Mouse (Mus musculus) telencephalon, adult 2 months (tissue): ENCODE data around the gene Wdr54.

Experiments used
- DNase-seq: peaks from one replicate; pipeline ENCODE4 v3.0.0-alpha.2; 2011; ENCODE audit warnings: low read depth, low spot score

The Wdr54 gene

DNA sequence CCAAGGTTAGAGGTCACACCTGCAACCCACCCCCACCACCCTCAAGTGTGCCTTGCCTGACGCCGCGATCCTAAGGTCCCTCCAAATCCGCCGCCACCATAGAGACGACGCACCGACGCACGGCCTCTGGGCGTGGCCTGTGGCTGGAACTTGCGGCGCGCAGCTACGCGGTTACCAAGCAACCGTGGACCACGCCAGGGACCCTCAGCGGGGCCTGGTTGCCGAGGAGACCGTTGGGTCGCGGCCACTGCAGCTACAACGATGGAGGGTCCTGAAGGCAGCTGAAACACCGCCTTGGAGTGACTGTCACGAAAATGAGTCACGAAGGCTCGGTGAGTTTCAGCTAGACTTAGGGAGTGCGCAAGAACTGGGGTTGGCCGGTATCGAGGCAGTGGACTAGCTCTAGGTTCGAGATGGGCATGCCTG, at the start of gene Wdr54, which contains the start of gene 1700003E16Rik:
Gene Wdr54, minus strand, starts transcription at position 139 of the 426 bp plus-strand sequence.
Gene 1700003E16Rik, plus strand, starts transcription at position 146 of the 426 bp plus-strand sequence.
- DNase-seq, result no peak

DNA sequence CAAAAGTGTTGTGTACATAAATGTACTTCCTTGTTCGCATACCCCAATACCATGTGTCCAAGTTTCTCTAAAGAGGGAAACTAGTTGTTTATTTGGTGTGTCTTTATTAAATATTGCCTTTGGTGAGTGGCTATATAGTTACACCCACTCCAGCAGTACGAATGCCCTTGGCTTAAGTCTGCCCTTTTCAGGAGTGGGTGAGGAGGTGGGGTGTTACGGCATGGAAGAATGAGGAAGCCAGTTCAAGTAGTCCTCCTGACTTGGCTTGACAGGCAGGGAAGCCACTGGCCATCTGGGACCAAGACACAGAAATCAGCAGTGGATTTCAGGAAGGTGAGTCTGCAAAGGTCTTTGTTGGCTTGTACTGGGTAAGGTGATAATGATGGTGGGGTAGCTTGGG, 49.7 kb upstream of the Wdr54 start:
- no peak for DNase-seq

DNA sequence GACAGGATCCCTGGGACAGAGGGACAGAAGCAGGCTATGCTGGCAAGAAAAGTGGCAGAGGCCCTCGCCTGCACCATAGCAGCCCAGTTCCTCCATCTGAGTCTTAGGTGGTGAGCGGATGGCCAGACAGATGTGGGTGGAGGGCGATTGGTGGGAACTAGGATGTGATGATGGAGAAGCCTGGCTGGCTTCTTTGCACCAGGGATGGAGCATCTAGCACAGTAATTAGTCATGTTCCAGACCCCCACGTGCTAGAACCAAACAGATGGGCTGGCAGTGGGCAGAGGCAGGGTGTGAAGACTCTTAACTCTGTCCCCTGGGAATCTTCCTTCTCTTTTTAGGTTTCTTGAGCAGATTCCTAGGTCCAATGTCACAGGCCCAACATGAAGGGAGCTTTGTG, 47.1 kb upstream of the Wdr54 start:
- DNase-seq, result no peak

DNA sequence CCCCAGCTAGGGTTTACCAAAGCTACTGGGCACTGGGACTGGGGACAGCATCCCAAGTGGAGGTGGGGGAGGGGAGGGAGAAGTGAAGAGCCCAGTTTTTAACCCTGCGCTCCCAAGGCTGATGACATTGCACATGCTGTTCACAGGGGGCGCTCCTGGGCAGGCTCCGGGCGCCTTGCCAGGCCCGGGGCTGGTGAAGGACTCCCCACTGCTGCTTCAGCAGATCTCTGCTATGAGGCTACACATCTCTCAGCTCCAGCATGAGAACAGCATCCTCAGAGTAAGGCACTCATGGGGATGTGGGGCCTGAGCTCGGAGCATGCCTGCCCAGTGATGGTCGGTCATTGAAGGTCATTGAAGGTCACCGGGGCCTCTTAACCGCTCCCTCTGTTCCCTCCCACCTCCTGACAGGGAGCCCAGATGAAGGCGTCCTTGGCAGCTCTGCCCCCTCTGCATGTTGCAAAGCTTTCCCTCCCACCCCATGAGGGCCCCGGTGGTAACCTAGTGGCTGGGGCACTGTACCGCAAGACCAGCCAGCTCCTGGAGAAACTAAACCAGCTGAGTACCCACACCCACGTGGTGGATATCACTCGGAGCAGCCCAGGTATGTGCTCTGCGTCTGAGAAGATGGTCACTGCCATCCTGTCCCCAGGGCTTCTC, 41.3 kb upstream of the Wdr54 start:
- no peak for DNase-seq

DNA sequence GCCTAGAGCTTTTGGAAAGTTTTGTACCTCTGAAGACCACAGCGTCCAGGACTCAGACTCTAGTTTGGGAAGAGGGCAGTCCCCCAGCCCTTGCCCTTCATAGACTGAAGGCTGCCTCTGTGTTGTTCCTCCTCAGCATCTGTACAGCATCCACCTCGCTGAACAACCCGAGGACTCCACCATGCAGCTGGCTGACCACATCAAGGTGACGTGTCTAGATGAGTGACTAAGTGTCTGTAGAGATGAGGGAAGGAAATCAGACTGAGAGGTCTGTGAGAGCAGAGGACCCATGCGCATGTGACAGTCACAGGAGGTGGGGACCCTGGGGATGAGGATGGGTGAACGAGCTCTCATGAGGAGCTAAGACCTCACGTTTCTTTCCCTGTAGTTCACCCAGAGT, 37.4 kb upstream of the Wdr54 start:
- no peak for DNase-seq

DNA sequence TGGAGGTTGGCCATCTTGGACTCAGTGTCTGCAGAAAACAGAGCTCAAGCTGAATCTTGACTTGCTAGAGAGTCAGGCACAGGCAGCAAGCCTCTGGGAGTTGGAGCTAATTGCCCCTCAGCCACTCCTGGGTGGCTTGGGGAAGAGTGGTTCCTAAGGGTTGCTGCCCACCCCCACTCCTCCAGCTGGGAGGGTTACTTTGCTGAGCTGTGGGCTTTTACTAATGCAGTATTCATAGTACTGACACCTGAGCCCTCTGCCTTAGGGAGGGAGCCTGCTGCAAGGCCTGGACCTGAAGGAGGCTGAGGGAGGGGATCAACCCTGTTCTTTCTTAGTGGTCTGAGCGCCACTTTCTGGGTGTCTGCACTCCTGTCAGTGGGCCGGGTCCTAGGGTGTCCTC, 30.7 kb upstream of the Wdr54 start:
- no peak for DNase-seq

DNA sequence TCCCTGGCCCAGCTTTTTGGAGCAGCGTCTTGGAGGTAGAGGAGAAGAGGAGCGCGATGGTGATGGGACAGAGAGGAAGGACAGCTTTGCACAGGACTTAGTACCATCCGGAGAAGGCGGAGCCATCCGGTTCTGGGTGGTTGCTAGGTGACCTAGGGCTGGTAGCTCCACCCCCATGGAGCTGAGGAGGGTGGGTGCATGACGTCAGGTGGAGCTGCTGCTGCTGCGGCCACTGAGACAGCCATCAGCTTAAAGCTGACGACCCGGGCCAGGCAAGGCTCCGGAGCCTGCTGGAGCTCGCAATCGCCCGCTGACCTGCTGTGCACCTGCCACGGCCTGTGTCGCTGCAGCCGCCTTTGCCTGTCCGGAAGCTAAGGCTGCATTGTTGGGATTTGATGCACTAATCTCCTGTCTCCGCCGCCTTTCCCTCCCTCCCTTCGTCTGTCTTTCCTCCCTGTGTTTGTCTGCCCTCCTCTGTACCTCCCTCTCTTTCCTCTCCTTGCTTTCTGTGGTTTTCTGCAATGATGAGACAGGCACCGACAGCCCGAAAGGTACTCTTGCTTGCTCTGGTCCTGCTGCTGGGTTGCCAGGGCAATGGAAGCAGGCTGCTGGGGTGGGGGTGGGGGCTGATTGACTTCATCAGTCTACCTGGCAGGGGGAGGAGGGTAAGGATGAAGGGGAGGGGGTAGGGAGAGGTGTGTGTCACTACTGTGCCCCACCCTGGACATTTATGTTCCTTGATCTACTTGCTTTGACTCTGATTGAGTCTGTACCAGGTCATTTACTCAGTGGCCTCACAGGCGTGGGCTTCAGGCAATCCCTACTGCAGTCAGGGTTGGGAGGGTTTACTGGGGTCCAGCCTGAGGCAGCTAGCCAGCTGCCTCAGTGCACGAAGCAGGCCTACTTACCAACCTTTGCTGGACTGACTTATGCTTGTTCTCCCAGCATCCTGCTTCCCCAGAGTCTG, 30.0 kb upstream of the Wdr54 start:
- DNase-seq, result peak; percentile 93

DNA sequence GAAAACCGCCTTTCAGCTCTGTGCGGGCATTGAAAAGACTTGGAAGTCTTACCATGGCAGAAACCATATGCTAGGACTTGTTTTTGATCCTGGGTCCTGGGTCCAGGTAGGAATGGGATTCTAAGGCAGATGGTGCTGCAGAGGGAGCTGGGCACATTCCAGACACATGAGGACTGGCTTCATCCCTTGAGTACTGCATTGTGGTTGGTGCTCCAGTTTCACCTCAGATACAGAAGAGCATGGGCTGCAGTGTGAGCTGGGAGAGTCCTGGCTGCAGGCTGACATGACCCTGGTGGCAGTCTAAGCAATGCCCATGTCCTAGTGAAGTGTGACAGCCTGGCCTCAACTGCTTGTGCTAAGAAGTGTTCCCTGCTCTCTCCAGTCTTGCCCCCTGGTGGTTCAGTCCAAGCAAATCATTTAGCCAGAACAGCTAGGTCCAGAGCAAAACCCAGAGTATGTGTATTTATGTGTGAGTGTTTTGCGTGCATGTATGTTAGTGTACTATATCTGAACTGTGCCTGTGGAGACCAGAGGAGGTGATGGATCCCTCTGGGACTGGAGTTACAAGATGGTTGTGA, 28.8 kb upstream of the Wdr54 start:
- DNase-seq, result no peak

DNA sequence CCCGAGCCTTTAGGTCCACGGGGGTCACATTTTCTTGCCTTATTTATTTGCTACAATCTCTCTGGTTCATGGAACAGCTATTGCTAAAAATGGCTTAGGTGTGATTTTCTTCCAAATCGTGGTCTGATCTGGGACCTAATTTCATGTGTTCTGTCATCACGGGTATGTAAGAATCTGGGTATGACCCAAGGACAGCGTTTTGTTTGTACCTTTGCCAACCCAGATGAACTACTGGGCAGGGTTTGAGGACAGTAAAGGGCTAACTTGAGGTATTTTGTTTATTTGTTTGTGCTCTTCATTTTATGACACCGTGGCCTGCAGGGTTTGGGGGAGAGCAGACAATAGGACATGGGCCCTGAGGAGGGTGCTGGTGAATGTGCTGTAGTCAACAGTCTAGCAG, 24.4 kb upstream of the Wdr54 start:
- no peak for DNase-seq

DNA sequence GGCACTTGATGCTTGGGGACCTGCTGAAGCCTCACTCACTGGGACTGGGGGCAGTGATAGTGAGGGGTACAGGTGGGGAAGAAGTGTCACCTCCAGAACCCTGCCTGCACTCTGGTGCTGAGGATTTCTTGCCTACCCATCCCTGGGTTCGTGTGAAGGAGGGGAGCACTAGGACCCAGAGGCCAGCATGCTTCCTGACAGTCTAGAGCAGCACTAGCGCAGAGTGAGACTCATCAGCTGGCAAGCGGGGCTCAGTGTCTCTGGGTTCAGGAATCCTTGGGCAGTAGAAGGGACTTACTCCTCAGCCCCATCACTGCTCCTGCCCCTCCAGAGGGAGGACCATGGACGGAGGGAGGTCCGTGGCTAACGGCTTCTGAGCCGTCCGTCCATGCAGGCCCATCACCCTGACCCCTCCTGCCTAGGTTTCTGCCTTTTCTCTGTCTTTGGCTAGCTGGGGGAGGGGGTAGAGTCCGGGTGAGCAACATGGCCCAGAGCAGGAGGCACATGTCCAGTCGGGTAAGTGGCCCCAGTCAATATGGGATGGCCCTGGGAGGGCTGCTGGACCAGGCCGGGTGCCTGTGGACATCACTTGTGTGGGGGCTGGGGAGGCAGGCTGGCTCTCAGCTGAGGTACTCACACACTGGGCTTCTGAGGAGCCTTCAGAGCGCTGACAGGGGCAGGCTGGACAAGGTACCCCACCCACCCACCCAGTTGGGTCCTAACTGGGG, 23.4 kb upstream of the Wdr54 start:
- peak; percentile 89 for DNase-seq

DNA sequence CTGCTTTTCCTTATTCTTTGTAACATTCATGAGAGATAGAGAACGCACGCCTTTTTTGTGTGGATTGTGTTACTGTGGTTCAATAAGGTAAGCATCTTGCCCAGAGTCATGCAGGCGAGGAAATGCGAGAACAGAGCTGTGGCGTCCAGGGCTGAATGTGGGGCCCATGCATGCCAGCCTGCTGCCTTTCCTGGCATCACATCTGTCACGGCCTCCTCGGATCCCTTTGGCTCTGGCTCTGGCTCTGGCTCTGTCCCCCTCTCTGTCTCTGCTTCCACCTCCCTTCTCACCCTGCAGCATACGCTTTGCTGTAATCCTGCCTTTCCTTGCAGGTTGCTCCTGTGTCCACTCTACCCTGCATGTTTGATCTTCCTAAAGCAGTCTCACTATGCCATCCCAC, 19.8 kb upstream of the Wdr54 start:
- DNase-seq, result no peak

DNA sequence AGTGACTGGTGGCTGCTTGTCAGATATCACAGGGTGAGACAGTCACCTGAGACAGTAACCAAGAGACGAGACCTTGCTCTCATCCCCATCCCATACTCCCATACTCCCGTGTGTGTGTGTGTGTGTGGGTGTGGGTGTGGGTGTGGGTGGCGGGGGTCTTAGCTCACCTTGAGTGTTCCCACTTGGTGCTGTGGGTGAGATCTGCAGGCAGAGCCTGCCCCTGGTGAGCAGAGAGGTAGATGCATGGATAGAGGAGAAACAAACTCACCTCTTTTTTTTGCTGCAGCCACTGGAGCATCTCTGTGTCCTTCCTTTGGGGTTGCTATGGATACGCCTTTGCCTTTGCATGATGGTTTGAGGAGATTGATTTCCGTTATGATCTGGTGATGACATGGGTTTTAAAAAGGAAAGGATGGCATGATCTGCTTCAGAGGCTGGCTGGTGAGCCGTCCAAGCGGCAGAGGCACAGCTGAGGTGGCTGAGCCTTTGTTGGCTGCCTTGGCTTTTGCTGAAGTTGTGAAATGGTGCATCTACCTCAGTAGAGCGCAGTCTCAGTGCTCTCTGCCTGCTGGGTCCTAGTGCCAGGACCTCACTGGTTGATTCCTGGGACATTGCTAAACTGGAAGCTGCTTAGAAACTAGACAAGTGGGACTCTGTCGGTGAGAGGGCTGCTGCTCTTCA, 16.2 kb upstream of the Wdr54 start:
- peak; percentile 84 for DNase-seq

DNA sequence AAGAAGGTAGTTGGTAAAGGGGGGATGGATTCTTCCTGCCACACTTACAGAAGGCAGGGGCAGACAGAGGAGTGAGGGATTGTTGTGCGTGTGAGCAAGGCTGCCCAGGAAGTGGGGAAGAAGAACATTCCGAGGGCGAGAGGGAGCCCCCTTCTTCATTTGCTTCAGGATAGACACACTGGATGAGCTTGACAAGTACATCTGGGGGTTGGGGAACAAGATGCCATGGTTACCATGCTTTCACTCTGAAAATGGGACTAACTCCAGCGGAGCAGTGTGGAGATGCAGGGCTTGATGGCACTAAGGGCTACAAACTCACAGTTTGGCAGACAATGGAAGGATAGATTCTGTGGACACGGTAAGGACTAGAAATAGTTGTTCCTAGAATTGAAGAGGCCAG, 14.9 kb upstream of the Wdr54 start:
- no peak for DNase-seq

DNA sequence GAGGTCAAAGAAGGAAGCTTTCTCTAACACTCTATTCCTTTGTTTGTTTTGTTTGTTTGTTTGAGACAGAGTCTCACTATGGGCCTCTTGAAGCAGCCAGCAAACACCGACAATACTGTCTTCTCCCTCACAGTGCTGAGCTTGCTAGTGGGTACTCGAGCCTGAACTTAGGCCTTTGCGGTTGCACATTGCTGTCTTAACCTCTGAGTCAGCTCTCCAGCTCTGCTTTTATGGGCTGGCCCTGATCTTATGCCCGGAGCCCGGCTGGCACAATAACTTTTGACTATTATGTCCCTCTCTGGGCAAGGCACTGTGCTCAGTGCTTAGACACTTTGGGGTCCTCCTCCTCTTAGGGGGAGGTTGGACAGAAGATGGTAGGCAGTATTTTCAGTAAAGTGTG, 13.7 kb upstream of the Wdr54 start:
- DNase-seq, result no peak

DNA sequence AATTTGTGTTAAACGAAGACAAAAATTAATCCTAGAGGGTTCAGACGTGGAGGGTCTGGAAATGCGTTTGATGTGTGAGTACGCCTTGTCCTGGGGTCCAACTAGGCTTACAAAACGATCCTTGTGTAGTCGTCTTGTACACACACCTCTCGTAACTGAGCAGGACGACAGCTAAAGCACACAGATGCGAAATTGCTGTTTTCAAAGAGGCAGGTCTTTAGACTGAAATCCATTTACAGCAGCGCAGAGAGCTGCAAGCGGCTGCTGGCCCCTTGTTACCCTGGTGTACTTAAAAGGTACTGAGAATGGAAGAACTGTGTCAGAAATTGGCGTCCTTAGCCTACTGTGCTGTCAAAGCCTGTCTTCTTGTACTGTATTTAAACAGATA, 10.0 kb upstream of the Wdr54 start:
- DNase-seq, result no peak

DNA sequence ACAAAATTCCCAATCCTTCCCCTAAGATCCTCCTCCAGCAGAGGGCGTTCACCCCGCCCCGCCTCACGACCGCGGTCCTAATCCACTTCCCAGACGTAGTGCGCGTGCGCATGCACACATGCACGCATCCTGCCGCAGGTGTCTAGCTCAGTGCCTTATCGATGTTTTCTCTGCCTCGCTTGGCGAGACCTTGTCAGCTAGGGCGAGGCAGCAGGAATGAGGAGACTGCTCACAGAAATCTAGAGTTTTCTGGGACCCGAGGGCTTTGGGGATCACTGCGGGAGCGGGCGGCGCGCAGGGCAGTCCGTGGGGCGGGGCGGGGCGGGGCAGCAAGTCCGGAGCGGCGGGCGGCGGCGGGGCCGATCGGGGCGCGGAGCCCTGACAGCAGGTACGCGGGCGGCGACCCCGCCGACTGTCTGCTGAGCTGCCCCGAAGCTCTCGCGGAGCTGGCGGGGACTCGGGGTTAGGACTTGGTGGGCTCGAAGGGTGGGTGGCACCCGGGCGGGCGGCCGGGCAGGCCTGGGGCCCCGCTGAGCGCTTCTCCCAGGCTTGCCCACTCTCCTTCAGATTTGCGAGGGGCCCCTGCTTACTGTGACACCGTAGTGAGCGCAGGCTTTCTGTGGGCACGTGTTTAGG, 9.5 kb upstream of the Wdr54 start, which contains the start of gene Dctn1:
Gene Dctn1, plus strand, starts transcription at position 314 of the 636 bp plus-strand sequence.
- DNase-seq, result peak; percentile 88

DNA sequence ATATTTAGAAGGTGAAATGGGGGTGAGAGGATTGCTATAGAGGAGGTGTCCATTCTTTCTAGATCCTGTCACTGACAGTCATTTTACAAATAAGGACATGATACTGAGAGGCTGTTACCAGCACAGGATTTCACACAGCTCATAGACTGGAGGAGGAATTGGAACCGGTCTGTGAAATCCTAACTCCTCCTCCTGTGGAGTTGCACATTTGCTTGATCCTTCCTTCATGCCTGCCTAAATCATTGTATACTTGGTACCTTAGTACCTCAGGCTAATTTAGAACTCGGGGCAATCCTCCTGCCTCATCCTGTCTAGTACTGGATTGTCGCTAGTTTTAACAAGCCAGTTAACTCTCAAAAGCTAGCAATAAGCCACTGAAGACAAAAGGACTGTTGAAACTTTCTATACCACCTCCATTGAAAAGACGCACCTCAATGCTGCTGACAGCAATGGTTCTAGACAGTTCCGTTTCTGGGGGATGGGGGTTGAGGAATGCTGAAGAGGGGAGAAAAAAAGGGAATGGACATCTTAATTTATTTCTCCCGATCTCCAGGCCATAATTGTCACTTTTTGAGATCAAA, 8.9 kb upstream of the Wdr54 start:
- no peak for DNase-seq

DNA sequence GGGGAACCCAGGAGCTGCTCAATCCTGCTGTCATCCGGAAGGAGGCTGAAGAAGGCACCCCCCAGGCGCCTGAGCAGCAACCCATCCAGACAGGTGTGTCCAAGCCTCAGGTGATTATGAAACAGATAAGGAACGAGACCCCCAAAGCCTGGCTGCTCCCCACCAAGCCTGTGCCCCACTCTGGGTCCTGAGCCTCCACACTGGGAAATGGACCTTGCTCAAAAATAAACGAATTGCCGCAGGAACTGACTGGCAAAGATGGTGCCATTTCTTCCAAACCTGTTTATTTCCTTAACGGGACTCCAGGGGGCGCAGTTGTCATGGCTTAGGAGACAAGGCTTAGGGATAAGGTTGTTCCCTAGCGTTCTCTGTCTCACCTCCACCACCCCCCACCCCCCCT, 6.5 kb upstream of the Wdr54 start:
- DNase-seq, result no peak

DNA sequence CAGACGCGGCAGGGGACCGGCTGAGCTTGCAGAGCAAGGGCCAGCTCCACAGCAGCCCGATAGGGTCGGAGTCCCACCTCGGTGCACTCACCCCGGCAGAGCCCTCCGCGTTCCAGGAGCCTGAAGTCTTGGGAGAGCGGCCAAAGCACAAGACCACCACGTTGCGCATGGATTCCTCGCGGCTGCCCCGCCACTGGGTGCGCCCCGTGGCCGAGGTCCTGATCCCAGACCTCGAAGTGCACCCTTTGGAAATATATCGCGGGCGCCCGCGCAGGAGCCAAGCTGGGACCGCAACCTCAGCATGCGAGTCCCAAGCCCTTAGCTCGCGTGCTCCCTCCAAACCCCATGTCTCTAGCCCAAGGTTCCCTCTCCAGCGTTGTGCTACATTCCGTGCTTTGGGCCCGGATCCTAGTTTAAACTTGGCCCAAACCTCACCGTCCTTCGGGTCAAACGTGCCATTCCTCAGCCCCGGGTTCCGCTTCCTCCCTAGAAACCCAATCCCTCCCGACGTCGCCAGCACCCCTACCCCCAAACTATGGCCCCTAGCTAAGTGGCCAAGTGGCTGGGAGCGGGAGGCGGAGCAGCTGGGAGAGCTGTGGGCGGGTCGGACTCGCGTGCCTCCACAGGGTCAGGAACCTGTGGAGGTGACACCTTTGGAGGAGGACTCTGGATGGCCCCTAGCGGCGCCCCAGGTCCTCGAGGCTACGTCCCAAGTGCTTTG, 5.9 kb upstream of the Wdr54 start:
- DNase-seq, result no peak

DNA sequence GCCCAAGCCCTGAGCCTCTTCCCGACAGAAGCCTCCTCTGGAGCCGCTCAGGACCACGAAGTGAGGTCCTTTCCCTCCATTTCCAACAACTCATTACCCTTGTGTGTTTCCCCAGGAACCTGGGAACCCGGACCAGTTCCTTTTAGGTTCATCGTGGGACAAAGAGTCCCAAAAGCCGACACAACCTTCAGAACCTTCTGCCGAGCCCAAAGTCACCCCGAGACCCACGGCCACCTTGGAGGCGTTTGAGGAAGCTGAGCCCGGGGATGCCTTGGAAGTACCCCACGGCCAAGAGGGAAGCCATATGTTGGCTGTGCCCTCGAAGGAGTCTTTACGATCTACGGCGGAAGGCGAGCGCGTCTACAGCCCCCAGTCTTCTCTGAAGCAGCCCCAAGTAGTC, 5.2 kb upstream of the Wdr54 start:
- DNase-seq, result no peak
